Mouse (Mus musculus) left cerebral cortex, adult 18-20 months (tissue): ENCODE results near the gene Tpcn2. TPM values are rescaled to one million over a fixed set of nuclear protein-coding genes. Genes with fewer than 3 reads are reported as not detected.

Source experiments
- DNase-seq, 2 experiments: peaks; one replicate each; pipeline ENCODE4 v3.0.0; 2021 to 2022; ENCODE audit warnings: low spot score in 2 of 2, mixed read lengths in 1 of 2
- total RNA-seq, 2 experiments: library from RNA; stranded (reverse); gene quantifications; 2 replicates each; pipeline ENCODE4 v1.2.3; 2021

Gene Tpcn2
- total RNA-seq, 2 experiments from 2014 or later = 4.8 to 5.4 TPM

DNA sequence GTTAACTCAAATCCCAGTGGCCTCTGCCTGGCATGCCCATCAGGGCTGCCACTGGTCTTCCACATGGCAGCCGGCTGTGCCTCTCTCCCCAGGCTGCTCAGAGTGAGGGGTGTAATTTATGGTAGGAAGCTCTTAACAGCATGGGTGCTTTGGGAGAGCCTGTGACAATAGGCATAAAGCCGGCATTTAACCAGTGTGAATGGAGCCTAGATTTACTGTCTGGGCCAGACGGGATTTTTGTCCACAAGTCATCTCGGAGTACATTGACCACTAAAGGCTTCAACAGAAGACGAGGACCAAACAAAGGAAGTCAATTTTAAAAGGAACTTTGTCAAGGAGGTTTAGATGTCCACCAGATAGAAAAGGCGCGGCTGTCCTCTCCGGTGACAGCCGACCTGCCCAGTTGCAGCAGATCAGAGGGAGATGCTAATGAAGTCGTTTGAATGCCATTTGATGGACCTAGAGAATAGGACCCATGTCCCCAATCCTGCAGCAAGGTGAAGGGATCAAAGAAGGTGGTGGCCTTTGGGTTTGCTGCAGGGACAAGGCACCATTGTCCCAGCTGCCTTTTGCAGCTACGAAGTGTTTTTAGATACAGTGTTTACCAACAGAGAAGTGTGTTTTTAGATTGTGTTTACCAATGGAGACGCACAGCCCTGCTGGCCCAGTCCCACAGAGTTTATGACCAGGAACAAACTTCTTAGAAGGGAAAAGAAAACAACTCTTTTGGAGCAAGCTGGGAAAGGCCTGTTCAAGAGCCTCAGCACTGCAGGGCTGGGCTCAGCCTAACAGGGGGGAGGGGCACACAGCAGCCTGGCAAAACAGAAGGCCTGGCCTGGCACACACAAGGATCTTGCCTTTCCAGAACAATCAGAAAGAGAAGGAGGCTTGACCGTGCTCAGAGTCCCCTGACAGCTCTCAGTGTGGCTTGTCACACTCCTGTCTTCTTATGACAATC, 124.2 kb downstream of the Tpcn2 start:
- DNase-seq = no peak

DNA sequence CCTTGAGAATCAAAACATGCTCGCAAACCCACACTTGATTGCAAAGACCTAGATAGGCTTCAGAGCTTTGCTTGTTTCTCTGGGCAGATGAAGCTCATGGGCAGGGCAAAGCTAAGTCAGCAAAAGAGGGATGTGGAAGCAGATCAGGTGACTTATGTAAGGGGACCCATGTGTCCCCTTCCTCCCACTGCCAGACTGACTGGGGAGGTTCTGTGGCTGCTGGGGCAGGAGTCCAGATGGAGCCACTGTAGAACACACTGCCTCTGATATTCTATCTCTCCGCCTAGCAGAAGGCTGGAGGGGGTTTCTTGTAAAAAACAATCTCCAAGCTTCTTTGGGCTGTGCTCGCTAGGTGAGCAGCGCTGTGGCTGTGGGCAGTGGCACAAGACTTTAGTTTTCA, 128.1 kb downstream of the Tpcn2 start:
- DNase-seq = no peak

- no peak for DNase-seq
Observed at GRCm38 (mm10) chr7:145154066-145154465, 129.7 kb downstream of the Tpcn2 start.

- no peak for DNase-seq
Observed at GRCm38 (mm10) chr7:145151845-145152244, 132.0 kb downstream of the Tpcn2 start.

DNA sequence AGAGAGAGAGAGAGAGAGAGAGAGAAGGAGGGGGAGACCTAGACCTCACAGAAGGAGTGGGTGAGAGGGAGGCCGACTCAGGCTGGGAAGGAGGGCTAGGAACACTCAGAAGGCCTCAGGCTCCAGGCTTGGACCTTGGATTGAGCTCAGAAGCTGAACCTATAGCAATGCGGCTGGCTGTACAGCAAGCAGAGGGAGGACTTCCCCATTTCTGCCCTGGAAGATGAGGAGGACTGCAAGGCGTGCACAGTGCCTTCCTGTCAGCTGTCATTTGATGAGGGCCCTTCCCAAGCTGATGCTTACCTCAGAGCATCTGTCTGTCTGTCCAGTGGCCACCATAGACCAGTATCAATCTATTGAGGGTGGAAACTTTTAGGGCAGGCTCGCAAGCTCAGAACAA, 134.9 kb downstream of the Tpcn2 start:
- no peak for DNase-seq

DNA sequence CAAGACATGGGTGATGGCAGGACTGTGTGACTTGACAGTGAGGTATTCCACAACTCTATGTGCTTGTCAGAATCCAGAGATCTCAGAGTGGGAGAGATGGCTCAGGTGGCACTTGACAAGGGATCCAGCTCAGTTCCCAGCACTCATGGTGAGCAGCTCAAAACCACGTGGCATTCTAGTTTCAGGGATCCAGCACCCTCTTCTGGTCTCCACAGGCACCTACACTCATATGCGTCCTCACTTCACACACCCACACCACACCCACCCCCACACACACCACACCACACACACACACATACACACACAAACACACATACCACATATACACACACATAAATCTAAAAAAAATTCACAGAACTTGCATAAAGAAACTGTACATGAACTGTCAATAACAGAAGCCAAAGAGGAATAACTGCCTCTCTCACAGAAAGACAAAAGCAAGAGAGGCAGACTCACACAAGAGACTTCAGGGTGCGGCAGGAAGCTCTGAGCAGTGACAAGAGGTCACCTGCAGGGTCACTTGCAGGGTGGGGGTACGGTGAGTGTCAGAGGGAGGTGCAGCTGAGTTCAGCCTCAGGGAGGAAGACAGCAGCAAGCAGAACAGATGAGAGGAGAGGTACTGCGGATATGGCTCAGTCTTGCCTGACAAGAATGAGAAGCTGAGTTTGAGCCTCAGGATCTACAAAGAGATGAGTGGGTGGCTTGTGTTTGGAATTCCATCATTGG, 135.7 kb downstream of the Tpcn2 start:
- DNase-seq = no peak

- DNase-seq = no peak
Observed at GRCm38 (mm10) chr7:145146252-145146930, 137.4 kb downstream of the Tpcn2 start.

- DNase-seq = no peak
Observed at GRCm38 (mm10) chr7:145143502-145144070, 140.2 kb downstream of the Tpcn2 start.

- no peak for DNase-seq
Observed at GRCm38 (mm10) chr7:145140656-145141055, 143.2 kb downstream of the Tpcn2 start.

DNA sequence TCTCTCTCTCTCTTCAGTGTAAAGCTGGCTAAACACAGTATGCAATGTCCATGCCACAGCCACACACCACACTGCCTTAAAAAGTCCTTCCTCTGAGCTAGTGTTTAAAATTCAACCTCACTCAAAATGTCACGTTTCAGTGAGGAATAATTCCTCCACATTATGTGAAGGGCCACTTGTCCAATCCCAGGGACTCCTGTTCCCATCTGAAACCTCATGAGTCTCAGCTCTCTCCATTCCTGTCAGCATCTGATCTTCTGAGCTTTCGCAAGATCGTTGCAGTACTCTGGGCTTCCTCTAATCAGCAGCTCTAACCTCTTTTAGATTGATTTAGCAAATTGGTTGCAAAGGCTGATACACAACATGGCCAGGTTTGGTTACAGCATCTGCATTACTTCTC, 144.2 kb downstream of the Tpcn2 start:
- no peak for DNase-seq

GRCm38 (mm10) chr7:145139100-145139499, 144.7 kb downstream of the Tpcn2 start:
- DNase-seq = no peak

DNA sequence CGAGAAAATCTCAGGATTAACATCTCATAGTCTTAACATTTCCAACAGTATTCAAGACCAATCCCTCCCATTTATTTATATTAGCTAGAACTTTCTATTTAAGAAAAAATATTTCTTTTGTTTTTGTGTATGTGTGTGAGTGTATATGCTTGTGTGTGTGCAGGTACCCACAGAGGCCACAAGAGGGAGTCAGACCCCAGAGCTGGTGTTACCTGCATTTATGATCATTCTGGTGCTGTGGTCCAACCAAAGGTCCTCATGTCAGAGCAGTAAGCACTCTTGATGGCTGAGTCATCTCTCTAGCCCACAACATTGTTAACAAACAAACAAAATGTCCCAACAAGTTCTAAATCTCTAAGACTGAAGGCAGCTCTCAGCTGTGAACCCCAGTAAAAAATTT, 145.9 kb downstream of the Tpcn2 start:
- DNase-seq = no peak

- DNase-seq = no peak
Observed at GRCm38 (mm10) chr7:145136831-145137230, 147.0 kb downstream of the Tpcn2 start.

Other genes with a start within 250 kb of the Tpcn2 start
- gene 1810010D01Rik, start 75.9 kb downstream of the Tpcn2 start, total RNA-seq = under 1 TPM; 0.80 to 0.88 TPM
- 1 to 10 TPM; 1.7 to 1.8 TPM for gene Mrgprf, start 16.8 kb upstream of the Tpcn2 start, total RNA-seq
- gene Mrgprd, start 30.8 kb upstream of the Tpcn2 start, total RNA-seq = not detected